Mouse (Mus musculus) megakaryocyte-erythroid progenitor cell, adult 5-6 weeks (primary cell): ENCODE measurements at regions not wholly inside any gene's neighbourhood (a gene's known extent, or its start where the extent isn't known, plus 50 kb on each side); places are given as distances from the start of the nearest gene placed in this dataset.

Source experiments
- ATAC-seq: replicated peaks from 2 replicates; pipeline ENCODE4 v1.8.0; 2016; ENCODE audit warnings: mild to moderate bottlenecking, inconsistent platforms; ENCODE audit not compliant: severe bottlenecking, poor library complexity, low FRiP score, low TSS enrichment

DNA sequence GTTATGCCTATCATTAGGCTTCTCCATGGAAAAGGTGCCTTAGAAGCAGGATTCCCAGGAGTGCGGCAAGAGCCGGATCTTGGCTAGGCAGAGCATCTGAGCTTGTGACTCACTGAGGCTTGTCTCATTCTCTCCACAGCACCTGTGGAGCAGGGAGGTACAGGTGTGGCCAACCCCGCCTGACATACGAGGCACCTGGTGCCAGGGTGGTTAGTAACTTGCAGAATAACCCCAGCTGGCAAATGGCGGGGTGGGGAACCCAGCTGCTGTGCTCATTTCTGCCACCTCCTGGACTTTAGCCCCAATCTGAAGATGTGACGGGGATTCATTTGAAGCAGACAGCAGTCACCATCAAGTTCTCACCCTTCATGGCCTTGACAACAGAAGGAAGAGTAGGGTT, 96.2 kb downstream of the Pdgfra start:
- ATAC-seq: no peak

DNA sequence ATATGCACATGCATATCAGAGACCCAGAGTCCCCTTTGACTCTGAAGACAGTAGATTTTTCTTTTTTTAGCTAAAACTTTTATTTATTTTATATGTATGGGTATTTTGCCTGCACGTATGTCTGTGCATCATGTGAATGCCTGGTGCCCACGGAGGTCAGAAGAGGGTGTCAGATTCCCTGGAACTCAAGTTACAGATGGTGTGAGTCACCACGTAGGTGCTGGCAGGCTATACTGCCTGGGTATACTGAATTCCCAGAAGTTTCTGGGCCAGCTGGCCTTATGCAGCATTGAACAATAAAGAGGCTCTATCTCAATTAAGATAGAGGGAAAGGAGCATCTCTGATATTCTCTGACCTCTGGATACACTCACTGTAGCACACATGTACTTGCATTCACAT, 97.6 kb downstream of the Pdgfra start:
- no peak for ATAC-seq

DNA sequence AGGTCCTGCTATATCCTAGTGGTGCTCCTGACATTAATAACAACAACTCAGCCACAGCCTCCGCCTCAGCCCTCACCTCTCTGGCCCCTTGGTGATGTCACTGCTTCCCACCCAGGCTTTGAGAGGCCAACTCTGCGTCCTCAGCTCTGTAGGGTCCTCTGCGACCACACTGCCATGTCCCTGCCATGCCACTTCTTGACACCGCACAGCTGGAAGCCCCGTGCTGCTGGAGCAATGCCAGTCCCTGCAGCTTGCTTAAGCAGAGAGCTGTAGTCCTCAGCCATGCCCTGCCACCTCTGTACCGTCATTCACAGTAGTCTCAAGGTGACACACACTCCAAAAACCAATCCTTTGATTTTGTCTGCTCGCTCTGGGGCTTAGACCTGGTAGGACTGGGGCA, 101.3 kb downstream of the Pdgfra start:
- ATAC-seq: no peak

DNA sequence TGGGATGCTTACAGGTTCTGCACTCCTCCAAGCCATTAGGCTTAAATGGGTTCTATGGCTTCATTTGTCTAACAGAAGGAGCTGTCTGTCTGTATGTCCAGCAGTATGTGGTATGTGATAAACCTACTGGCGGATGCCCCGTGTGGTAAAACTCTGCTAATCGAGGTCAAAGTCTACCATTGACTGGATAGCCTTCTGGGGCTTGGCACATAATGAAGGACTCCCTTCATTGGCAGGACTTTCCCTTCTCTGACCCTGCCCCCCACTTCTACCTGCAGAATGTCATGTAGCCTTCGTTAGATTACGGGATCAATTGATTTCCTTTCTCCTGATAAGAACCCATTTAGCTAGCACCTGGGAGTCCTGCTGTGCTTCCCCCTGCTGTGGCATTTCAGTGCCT, 101.7 kb downstream of the Pdgfra start:
- no peak for ATAC-seq

DNA sequence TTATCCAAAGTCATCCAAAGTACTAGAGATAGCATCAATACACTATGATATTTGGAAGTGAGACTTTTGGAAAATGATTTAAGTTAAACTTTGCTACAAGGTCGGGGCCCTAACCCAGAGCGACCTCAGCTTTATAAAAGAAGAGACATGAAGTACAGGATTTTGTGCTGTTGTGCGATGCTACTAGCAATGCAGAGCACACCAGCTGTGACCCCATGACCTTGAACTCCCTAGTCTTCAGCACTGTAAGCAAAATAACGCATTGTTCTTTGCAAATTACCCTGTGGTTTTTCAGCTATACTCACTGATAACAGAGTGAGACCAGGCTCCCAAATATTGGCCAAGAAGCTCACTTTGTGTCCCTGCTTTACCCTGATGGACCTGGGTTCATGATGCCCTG, 104.1 kb downstream of the Pdgfra start:
- no peak for ATAC-seq

DNA sequence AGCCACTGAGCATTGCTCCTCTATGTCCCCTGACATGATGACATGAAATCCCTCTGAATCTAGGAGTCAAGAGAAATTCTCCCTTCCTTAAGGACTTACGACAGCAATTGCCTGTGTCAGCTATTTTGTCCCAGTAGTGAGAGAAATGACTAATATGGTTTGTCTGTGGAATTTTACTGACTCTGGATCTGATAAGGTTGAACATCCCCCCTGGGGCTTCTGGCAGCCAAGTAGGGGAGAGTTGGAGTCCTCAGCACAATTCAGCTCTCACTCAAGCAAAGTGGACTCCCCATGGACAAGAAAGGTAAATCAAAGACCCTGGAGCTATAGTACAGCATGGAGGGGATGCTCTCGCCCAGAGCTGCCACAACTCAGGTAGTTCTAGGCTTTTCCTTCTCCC, 105.0 kb downstream of the Pdgfra start:
- no peak for ATAC-seq

DNA sequence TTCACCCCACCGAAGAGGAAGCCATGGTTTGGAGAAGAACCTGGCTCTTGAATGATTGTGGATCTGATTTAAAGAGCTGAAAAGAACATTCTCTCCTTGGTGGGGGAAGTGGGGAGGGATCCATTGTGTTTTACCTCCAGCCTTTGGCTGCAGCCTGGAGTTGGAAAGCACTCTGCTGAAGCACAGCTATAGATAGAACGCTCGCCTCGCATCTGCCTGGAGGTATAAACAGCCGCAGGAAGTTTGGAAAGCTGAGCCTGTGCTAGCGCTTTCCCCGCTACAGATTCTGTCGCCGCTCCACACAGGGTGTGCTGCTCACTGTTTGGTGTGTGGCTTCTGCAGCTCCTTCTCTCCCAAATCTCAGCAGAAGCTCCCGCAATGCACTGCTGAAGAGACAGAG, 108.2 kb downstream of the Pdgfra start:
- no peak for ATAC-seq

DNA sequence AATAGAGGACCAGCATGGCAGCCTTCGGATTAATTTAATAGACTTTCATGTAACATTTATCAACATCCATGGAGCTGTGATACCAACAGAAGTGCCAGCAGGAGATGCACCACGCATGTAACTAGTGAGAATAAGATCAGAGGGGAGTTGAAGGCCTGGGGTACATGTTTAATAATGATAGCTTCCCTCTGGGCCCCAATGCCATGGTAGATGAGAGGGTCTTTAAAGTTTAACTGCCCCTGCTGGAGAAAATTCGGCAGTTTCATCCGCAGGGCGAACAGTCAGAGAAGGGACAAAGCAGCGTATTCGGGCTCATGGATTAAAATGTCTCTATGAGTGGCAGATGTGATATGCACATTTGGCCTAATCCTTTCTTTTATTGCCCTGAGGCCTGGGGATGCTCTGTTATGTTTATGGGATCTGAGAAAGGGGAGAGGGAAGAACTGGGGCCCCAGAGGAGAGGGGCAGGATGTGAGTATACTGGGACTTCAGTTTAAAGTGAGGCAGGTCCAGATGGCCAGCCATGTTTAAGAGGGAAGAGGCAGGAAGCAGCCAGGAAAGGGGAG, 114.1 kb downstream of the Pdgfra start:
- no peak for ATAC-seq

DNA sequence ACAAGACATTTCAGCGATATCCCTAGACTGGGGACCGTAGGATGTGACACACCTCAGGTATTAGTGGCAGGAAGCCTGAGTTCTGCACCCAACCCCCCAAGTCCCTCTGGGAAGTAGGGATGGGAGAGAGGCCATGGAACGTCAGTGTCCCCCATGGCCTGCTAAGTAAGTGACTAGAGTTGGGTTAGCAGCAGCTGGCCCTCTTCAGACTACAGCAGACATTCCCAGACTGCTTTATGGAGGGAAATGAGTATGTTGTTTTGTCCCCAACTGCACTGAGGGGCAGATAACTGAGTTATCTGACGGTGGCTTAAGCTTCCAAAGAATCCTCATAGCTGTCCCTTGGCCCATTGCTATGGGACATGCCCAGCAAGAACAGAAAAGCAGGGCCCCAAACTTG, 114.8 kb downstream of the Pdgfra start:
- ATAC-seq: no peak

DNA sequence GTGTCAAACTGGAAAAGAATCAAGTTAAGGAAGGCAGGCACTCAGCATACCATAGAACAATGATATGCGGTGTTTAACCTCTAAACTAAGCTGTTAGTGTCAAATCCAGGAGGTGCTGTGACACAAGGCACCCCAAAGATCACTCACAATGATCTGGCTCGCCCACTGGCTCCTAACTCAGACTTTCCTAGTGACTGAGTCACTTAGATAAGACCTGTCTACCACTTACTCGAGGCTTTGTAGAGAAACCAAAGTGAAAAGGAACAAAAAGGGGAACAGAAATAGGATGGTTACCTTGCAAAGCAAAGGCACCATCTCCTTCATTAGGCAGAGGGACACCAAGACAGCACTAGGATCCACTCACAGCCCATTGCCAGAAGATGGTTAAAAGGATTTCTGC, 115.7 kb downstream of the Pdgfra start:
- peak; percentile 72 for ATAC-seq

DNA sequence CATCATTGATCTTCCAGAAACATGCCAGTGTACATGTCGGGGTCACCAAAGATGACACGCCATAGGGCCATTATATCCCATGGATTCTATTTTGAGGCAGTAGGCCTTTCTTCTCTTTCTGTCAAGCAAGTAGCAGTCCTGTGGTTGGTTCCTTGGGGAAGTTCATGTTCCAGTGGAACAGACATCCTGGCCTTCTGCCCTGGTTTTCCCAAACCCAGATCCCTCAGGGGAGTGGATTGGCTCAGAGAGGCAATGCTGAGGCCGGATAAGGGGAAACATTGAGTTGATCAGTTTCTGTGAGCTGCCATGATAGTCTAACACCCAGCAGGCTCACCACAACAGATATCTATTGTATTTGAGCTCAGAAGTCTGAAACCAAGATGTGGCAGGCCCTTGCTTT, 125.9 kb downstream of the Pdgfra start:
- ATAC-seq: no peak

DNA sequence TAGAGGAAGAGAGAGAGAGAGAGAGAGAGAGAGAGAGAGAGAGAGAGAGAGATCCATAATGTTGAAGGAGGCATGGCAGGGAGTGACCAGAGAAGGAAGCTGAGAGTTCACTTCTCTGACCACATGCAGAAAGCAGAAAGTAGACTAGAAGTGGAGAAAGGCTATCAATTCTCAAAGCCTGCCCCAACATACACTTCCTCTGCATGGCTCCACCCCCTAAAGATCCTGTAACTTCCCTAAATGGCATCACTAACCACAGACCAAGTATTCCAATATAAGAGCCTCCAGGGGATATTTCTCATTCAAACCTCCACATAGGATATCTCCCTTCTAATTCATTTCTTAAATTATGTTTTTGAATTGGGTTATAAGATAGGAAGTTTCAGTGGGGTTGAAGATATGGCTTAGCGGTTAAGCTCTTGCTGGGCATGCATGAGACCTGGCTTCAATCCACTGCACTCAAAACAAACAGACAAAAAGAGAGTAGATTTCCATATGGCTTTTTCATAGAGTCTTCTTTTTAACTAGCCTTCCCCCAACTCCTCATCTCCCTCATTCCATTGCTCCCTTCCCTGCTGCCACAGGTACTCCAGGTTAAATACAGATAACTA, 127.6 kb downstream of the Pdgfra start:
- ATAC-seq: peak; percentile 45

DNA sequence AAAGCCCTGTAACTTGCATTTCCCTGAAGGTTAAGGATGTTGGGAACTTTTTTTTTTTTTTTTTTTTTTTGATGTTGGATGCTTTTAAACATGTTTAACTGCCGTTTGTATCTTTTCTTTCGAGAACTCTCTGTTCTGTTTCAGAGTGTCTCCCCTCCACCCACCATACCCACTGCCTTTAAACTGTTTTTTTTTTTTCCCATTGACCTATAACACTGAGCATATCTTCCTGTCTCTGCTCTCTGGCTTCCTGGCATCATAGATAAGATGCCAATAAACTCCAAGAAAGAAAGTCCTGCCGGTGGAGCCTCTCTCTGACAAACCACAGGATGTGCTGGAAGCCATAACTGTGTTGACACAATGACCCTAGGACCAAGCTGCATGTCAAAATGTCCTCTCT, 128.6 kb downstream of the Pdgfra start:
- no peak; the same call in 1 of the 2 replicates for ATAC-seq

DNA sequence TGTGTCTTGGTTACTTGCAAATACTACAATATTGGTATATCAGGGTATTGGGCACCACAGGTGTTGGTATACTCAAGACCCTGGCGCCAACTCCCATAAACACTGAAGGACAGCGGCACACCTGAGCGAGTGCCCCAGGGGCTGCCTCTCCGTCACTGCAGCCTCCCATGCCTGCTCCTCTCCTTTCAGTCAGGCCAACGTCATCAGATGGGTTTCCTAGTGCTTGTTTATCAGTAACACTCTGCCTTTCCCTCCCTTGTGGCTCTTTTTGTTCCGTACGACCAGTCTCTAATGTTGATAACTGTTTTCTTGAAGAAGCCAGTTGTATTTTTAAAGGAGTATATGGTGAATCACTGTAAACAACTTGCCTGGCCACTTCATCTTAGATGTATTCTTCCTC, 129.4 kb downstream of the Pdgfra start:
- peak; percentile 69 for ATAC-seq

DNA sequence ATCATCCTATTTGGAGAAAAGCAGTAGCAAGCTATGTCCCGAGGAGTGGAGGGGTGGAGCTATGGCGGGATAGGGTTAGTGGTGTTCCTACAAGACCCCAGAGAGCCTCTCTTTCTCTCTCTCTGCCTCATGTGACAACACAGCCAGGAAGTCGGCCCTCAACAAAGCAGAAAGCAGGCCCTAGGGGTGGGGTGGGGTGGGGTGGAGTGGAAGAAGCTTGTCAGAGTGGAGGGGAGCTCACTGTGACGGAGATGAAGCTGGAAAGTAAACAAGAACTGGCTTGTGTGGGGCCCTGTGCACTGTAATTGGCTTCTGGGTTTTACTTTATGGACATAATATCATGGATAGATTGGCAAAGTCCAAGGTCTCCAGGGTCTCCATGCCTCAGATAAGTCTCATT, 130.5 kb downstream of the Pdgfra start:
- no peak for ATAC-seq

DNA sequence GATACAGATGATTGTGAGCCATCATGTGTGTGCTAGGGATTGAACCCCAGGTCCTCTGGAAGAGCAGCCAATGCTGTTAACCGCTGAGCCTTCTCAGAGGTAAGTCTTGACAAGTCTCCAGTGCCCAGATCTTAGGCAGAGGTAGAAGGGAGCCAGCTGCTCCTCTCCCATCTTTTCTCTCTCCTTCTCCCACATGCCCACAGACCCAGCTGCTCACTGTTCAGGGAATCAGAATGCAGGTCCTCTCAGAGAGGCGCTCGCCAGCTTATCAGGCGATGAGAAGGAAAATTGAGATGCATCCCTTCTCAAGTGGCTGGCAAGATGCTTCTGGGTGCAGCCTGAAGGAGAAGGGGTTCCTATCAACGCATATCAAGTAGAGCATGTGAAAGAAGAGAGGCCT, 131.7 kb downstream of the Pdgfra start:
- no peak for ATAC-seq

DNA sequence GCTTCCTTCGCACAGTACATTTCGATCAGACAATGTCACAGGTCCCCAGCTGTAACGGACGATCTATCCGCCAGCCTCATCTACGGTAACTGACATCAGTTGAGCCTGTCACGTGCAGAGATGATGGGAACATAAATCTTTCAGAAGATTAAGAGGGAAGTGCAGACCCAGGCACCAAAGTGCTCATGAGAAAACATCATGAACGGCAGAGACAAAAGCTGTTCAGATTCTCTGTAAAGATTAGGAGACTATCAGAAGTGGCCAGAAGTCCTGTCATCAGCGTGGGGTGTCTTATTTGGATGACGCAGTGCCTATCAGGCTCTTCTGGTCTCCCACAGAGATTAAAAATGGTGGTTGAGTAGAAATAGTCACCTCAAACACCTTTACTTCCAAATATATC, 133.9 kb downstream of the Pdgfra start:
- ATAC-seq: peak; percentile 57

DNA sequence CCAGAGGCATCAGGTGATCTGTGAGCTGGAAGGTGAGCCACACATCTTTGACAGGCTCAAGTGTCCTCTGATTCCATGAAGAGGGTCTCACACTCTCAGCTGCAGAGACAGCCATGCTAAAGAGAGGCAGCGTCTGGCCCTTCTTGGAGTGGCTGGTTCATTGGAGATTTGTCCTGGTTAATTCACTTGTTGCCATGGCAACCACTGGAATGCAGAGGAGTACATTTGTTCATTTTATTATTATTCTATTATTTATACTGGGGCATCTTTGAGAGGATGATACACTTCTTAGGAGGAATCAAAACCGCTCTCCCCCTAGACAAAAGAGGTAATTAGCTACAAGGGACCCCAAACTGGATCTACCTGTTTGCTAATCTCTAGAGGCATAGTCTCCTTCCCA, 143.6 kb downstream of the Pdgfra start:
- no peak for ATAC-seq

DNA sequence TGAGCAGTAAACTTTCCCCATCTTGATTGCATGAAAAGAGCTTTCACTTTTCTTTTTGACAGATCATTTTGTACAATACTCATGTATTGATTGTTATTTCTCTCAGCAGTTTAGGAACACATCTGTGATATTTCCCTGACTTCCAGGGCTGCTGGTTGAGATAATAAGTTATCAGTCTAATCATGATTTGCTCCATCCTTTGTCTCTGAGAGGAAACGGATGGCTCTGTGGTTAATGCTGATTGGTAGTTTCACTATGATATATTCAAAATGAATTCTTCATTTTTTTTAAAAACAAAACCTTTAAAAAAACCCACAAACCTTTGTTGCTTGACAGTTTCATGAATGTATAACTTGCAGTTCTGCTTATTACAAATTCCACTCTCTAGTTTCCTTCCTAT, 160.8 kb downstream of the Pdgfra start:
- ATAC-seq: no peak

DNA sequence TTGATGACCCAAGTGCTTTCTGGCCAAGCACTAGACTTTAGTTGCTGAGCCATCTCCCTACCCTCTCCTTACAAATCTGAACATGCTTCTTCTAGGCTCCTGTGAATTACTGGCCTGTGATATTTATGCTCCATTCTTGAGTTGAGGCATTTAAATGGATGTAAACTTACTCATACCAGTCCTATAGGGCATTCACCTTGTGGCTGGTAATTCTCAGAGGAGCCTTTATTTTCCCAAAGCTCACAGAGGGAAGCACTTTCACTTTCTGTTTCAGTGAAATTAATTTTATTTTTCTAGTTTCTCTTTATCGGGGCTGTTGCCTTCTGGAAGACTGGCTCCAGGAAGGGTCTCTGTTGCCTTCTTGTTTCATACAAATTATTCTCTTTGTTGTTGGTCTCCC, 163.9 kb downstream of the Pdgfra start:
- no peak for ATAC-seq

DNA sequence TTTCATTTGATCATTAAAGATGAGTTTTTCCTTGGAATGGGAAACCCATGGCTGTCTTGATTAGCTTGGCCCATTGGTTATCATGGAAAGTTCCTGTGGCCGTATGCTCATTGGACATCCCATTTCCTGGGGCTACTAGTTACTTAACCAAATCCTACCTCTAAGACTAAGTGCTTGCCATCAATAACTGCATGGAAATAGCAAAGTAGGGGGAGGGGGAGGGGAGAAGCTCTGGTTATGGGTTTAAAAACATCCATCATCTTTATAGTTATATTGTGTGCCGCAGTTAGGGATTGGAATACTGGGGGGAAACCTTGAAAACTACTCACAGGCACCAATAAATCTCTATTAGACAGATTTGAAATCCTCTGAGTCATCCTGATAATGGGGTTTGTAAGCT, 168.4 kb downstream of the Pdgfra start:
- no peak for ATAC-seq

DNA sequence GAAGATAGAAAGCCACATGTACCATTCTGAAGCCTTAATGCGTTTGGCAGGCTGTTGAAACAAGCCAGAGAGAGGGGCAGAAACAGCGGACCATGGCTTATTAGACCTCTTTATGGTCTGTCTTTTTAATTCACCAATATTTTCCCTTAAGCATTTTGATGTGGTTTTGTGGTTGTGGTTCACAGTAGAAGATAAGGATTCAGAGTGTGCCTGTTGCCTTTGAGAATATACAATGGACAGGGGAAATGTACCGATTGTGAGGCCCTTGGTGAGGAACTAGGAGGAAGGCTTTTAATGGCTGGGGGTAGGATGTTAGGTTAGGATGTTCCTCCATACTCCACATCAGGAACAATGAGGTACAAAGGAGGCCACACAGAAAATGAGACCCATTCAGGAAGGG, 182.0 kb downstream of the Pdgfra start:
- peak; percentile 52 for ATAC-seq
